Mouse (Mus musculus) R1 (cell line): ENCODE data around the gene Robo2.
"Not testable (repeated sequence)": the region's sequence is repeated elsewhere in the genome, so short reads cannot be mapped to it uniquely, and the experiment has no call there.

ENCODE experiments used
- DNase-seq: peaks from one replicate; pipeline ENCODE4 v3.0.0-alpha.2; 2018; ENCODE audit warnings: low read depth, low spot score

Gene Robo2

GRCm38 (mm10) chr16:74070628-74071027, 341.0 kb downstream of the Robo2 start:
- DNase-seq, result no peak

GRCm38 (mm10) chr16:74065958-74066357, 345.7 kb downstream of the Robo2 start:
- DNase-seq, result no peak

DNA sequence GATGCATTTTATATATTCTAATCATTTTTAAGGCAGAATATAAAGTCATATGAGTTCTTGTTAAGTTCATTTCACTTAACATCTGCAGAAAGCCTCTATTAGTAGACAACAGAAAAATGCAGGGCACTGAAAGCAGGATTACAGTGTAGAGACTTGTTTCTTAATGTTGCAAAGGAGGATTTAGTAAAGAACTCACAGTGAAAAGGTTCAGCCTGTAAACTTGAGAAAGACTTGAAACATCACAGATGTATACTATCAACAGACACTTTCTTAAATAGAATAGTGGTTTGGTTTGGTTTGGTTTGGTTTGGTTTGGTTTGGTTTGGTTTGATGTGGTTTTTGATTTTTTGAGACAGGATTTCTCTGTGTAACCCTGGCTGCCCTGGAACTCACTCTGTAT, 349.7 kb downstream of the Robo2 start:
- no peak for DNase-seq

GRCm38 (mm10) chr16:74061479-74061878, 350.1 kb downstream of the Robo2 start:
- DNase-seq, result no peak

DNA sequence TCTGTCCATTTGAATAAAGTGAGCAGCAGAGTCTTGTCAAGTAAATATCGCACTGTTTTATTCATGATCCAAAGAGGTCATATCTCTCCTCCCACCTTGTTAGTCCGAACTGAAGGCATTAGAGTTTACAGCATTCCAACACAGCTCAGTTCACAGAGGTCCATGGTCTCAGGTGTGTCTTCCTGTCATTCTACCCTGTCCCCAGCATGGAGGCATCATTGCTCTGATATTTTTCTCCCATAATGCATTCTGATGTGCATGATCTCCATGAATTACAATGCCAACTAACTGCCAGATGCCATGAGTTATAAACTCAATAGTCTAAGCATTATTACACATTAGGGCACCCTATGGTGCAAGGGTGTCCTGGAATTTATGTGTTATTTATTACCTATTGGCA, 354.7 kb downstream of the Robo2 start:
- DNase-seq, result no peak

GRCm38 (mm10) chr16:74056210-74056609, 355.4 kb downstream of the Robo2 start:
- no peak for DNase-seq

DNA sequence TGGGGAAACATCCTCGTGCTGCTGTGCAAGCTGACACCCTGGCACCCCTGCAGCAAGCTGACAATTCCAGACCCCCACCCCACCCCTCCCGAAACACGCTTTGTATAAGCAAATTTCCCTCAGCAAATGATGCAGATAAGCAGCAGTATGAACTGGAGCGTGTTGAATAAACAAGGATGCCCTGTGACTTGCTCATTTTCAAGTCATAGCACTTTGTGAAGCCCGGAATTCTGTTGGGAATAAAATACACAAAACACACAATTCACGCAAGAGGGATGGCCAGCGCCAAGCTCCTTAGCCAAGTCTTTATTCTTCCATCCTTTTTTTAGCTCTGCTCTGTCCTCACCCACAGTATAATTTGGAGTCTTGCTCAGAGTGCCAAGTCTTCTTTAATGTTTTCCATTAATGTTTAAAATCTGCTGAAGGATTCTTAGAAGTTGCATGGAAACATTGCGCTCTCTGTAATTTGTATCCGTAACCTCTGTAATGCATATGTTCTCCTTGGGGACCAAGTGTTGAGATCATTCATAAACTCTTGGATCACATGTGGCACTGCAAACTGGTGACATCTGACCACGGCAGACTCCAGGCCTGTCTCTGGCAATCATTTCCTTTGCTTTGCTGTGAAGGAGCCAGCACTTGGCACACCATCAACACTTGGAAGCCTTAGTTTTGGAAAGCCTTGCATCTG, 356.4 kb downstream of the Robo2 start:
- DNase-seq, result no peak

GRCm38 (mm10) chr16:74049467-74049866, 362.2 kb downstream of the Robo2 start:
- no peak for DNase-seq

DNA sequence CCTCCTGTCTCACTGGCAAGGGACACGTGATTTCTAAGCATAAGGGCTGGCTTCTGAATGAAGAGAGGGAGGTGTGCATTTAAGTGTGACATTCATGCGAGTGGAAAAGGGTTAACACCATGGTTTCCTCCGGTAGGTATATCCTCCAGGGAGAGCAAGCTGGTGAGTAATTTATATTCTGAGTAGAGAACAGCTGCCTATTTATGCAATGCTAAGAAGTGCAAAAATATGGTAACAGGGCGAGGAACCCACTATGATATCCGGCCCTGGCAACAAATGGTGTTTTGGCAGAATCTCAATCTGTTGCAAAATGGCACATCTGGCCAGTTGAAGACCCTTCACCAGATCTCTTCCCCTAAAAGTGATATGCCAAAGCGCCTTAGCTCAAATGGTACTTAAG, 362.6 kb downstream of the Robo2 start:
- no peak for DNase-seq

GRCm38 (mm10) chr16:74047232-74047631, 364.4 kb downstream of the Robo2 start:
- DNase-seq, result no peak

DNA sequence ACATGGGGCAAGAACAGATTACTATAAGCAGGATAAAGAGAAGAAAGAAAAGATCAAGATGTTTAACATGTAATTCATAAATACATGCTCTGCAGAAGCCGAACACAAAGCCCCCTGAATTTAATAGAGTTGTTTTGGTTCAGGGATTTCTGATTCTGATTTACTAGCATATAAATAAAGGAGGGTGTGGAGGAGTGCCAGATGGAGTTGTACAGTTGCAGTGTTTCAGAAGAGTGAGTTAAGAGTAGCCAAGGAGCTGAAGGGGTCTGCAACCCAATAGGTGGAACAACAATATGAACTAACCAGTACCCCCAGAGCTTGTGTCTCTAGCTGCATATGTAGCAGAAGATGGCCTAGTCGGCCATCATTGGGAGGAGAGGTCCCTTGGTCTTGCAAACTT, 370.8 kb downstream of the Robo2 start:
- DNase-seq, result not testable (repeated sequence)

DNA sequence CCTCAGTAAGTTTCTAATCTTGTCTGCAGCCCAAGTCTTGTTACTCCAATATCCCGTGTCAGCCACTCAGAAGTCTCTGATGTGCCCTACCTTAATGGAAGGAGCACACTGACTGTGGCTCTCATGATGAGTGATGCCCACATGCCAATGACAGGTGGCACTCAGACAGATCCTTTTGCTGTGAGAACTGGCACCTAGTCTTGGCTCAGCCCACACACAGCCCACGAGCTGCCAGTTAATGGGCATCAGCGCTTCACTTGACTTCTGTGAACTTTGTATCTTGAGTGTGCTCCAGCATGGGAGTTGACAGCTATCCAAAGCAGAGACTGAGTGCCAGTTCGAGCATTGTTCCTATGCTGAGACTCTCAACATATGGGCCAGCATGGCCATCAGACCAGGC, 383.8 kb downstream of the Robo2 start:
- no peak for DNase-seq

DNA sequence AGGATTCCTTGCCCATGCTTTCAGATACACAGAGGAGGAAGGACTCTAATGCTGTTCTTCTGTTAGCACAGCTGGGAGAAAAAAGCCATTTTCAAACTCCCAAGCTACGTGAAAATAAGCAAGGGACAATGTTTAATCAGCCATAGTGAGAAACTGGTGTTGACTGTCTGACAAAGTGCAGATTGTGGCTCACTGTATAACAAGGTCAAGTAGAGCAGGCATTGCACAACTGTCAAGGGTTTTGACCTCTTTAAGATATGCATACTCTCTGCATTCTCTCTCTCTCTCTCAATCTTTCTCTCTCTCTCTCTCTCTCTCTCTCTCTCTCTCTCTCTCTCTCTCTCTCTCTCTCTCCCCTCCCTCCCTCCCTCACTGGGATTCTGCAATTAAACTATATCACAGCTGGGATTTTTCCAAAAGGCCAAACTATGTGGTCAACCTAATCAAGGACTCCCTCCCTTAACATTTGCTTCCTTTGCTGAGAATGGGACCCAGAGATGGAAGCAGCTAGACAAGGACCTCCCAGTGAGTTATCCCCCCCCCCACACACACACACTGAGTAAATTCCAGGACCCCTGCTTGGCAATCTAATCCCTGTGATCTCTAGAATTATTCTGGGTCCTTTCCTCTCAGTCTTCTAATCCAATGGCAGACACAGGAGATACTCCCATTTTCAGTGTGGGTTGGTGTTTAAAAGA, 389.2 kb downstream of the Robo2 start:
- DNase-seq, result no peak

- no peak for DNase-seq
Observed at GRCm38 (mm10) chr16:74005767-74006166, 405.9 kb downstream of the Robo2 start.

GRCm38 (mm10) chr16:74001331-74001730, 410.3 kb downstream of the Robo2 start:
- DNase-seq, result no peak

- DNase-seq, result no peak
Observed at GRCm38 (mm10) chr16:73991212-73991611, 420.4 kb downstream of the Robo2 start.

DNA sequence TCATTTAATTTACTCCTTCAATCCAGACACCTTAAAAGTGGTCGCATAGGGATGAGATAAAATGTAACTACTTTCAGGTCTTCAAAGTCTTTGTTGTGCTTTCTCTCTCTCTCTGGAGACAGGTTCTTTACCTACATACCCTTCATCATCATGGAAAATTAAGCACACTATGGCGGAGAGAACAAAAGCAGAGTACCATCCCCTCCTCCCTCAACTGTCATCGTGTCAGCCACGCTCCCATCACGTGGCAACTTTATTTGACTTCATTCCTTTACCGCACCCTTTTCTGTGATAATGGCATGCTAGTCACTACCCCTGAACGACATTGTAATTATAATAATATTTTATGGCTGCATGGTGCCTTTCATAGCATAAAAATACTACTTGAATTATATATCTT, 442.1 kb downstream of the Robo2 start:
- DNase-seq, result no peak

GRCm38 (mm10) chr16:73964366-73964926, 447.2 kb downstream of the Robo2 start:
- DNase-seq, result no peak

GRCm38 (mm10) chr16:73959479-73959970, 452.1 kb downstream of the Robo2 start:
- no peak for DNase-seq

- no peak for DNase-seq
Observed at GRCm38 (mm10) chr16:73958524-73958846, 453.1 kb downstream of the Robo2 start.

GRCm38 (mm10) chr16:73957675-73958523, 453.7 kb downstream of the Robo2 start:
- no peak for DNase-seq

GRCm38 (mm10) chr16:73946171-73946570, 465.5 kb downstream of the Robo2 start:
- DNase-seq, result no peak
